Mouse (Mus musculus) intestine, postnatal 0 days (tissue): ENCODE results near the gene Cacna1a. TPM values are rescaled to one million over a fixed set of nuclear protein-coding genes. Genes with fewer than 3 reads are reported as not detected.

Source experiments
- ATAC-seq: fragments of 200-750 bp; cut with Nextera tagmentation; 2 replicates; pipeline ENCODE4 v1.8.0; 2017; ENCODE audit warnings: mild to moderate bottlenecking, moderate TSS enrichment, moderate library complexity
- H3K27ac ChIP-seq: fragments of 300-500 bp; sonication (generic); 2 replicates; pipeline ENCODE4 v1.5.1; 2014; ENCODE audit warnings: mild to moderate bottlenecking, low read depth, low read length, moderate library complexity
- H3K27me3 ChIP-seq: fragments of 300-500 bp; sonication (generic); replicated peaks from 2 replicates; pipeline ENCODE4 v1.6.1; 2014; ENCODE audit warnings: low read length, mixed read lengths; ENCODE audit not compliant: control insufficient read depth, insufficient read depth
- H3K36me3 ChIP-seq: fragments of 300-500 bp; sonication (generic); 2 replicates; pipeline ENCODE4 v1.6.1; 2014; ENCODE audit warnings: mild to moderate bottlenecking, moderate library complexity; ENCODE audit not compliant: control insufficient read depth, insufficient read depth
- H3K4me1 ChIP-seq: fragments of 300-500 bp; sonication (generic); replicated peaks from 2 replicates; pipeline ENCODE4 v1.6.1; 2014; ENCODE audit warnings: antibody characterized with exemption, low read length, mixed read lengths; ENCODE audit not compliant: control insufficient read depth, insufficient read depth
- H3K4me2 ChIP-seq: fragments of 300-500 bp; sonication (generic); replicated peaks from 2 replicates; pipeline ENCODE4 v1.6.1; 2014; ENCODE audit warnings: low read depth, mild to moderate bottlenecking, moderate library complexity
- H3K4me3 ChIP-seq: fragments of 300-500 bp; sonication (generic); 2 replicates; pipeline ENCODE4 v1.5.1; 2014; ENCODE audit warnings: low read depth, low read length
- H3K9ac ChIP-seq: fragments of 300-500 bp; sonication (generic); 2 replicates; pipeline ENCODE4 v1.6.1; 2014; ENCODE audit warnings: mild to moderate bottlenecking, low read depth, low read length
- H3K9me3 ChIP-seq: fragments of 300-500 bp; sonication (generic); 2 replicates; pipeline ENCODE4 v1.6.1; 2016; ENCODE audit warnings: mixed run types; ENCODE audit not compliant: control insufficient read depth
- CTCF ChIP-seq: sonication (generic); IDR thresholded peaks from 2 replicates; pipeline ENCODE4 v1.5.1; 2016; ENCODE audit warnings: low read depth, mild to moderate bottlenecking, control low read depth, antibody characterized with exemption, moderate library complexity
- WGBS: fragments of 180-500 bp; shearing (Covaris S2); extraction: QIAGEN DNeasy Blood & Tissue Kit; methylation state at CpG from one replicate; pipeline ENCODE4 v1.1.7; 2014; 5-methylcytosine and 5-hydroxymethylcytosine counted together
- polyA plus RNA-seq: library from polyadenylated mRNA; unstranded; fragments of >200 nt; fragmentation: Nextera tagmentation; extraction: Ambion mirVana; gene quantifications from 2 replicates; pipeline ENCODE4 v1.2.1, GENCODE M21; 2015

Cacna1a gene
- polyA plus RNA-seq, 1 experiment from 2014 or later, result 2.4 TPM

DNA sequence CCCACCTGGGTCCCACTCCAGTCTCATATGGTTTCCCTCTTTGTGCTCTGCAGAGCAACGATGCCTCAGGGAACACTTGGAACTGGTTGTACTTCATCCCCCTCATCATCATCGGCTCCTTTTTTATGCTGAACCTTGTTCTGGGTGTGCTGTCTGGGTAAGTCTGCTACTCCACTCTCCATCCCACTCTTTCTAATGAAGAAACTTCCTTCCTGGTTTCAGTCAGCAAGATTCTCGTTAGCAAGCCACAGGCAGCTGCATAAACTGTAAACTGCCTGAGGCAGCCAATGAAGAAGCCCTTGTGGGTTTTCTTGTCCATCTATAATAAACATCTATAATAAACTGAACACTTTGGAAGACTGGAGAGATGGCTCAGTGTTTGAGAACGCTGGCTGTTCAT lies 145.1 kb downstream of the Cacna1a start:
- no peak overlapping the region for H3K4me2 ChIP-seq
- H3K4me1 ChIP-seq, result no peaks in the 10 kb centered on the region
- H3K27ac ChIP-seq, result no peak overlapping the region
- H3K36me3 ChIP-seq, result no peaks in the 10 kb centered on the region
- no peak overlapping the region for H3K4me3 ChIP-seq
- H3K9me3 ChIP-seq, result no peaks in the 10 kb centered on the region
- H3K27me3 ChIP-seq, result no peaks in the 10 kb centered on the region
- ATAC-seq, result no peak
- no peak overlapping the region for H3K9ac ChIP-seq
- 75% methylated on average over 4 of the region's 4 CpGs for WGBS
- no peak for TF ChIP-seq CTCF

GRCm38 (mm10) chr8:84536917-84537316 lies 148.7 kb downstream of the Cacna1a start:
- no peaks in the 10 kb centered on the region for H3K9me3 ChIP-seq
- no peaks in the 10 kb centered on the region for H3K27me3 ChIP-seq
- H3K4me1 ChIP-seq, result no peaks in the 10 kb centered on the region
- 0 out of 2 replicates have a peak, but pooled peaks have one; percentile 4 for TF ChIP-seq CTCF
- 77% methylated on average over 5 of the region's 5 CpGs for WGBS
- H3K36me3 ChIP-seq, result no peaks in the 10 kb centered on the region
- no peak overlapping the region for H3K27ac ChIP-seq
- no peak overlapping the region for H3K9ac ChIP-seq
- no peak overlapping the region for H3K4me3 ChIP-seq
- H3K4me2 ChIP-seq, result no peak overlapping the region
- ATAC-seq, result no peak

DNA sequence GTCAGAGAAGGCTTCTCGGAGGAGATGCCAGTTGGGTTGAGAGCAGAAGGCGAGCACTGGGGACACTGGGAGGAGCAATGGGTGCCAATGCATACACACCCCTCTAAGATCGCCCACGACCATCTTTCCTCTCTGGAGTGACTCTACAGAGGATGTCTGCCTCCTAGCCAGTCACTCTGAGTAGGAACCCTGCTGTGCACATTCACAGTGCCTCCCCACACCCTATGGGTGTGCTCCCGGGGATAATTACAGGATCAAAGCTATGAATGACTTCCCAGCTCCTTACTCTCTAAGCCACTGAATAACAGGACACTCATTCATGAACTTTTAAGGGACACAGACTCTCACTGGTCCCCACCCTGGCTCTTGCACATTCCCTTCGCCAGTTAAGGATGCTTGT lies 151.1 kb downstream of the Cacna1a start:
- Histone ChIP-seq H3K36me3 (no peaks in the 10 kb centered on the region), H3K4me1 (no peaks in the 10 kb centered on the region), H3K9ac (no peak overlapping the region), H3K4me3 (no peak overlapping the region), H3K4me2 (no peak overlapping the region), H3K27ac (no peak overlapping the region), H3K9me3 (no peaks in the 10 kb centered on the region), H3K27me3 (no peaks in the 10 kb centered on the region)
- TF ChIP-seq CTCF, result no peak
- ATAC-seq, result no peak
- 50% methylated on average over 6 of the region's 6 CpGs for WGBS

- Histone ChIP-seq H3K27me3 (no peaks in the 10 kb centered on the region), H3K9me3 (no peaks in the 10 kb centered on the region), H3K9ac (no peak overlapping the region), H3K4me3 (no peak overlapping the region), H3K4me2 (no peak overlapping the region), H3K4me1 (no peaks in the 10 kb centered on the region), H3K27ac (no peak overlapping the region), H3K36me3 (no peaks in the 10 kb centered on the region)
- 77% methylated on average over 7 of the region's 7 CpGs for WGBS
- ATAC-seq, result no peak
- no peak for TF ChIP-seq CTCF
Measured at GRCm38 (mm10) chr8:84542481-84542880, 154.2 kb downstream of the Cacna1a start.

- no peak overlapping the region for H3K9ac ChIP-seq
- no peak overlapping the region for H3K4me2 ChIP-seq
- H3K36me3 ChIP-seq, result no peaks in the 10 kb centered on the region
- no peak overlapping the region for H3K4me3 ChIP-seq
- 49% methylated on average over 3 of the region's 3 CpGs for WGBS
- H3K4me1 ChIP-seq, result no peaks in the 10 kb centered on the region
- no peaks in the 10 kb centered on the region for H3K9me3 ChIP-seq
- H3K27me3 ChIP-seq, result no peaks in the 10 kb centered on the region
- ATAC-seq, result no peak
- no peak for TF ChIP-seq CTCF
- H3K27ac ChIP-seq, result no peak overlapping the region
Measured at GRCm38 (mm10) chr8:84545522-84545921, 157.3 kb downstream of the Cacna1a start.

- Histone ChIP-seq H3K27me3 (no peaks in the 10 kb centered on the region; the same call in 1 of the 2 replicates), H3K4me2 (no peak overlapping the region), H3K4me3 (no peak overlapping the region), H3K4me1 (no peaks in the 10 kb centered on the region), H3K36me3 (no peaks in the 10 kb centered on the region), H3K9ac (no peak overlapping the region), H3K27ac (no peak overlapping the region), H3K9me3 (no peaks in the 10 kb centered on the region)
- TF ChIP-seq CTCF, result no peak
- WGBS, result 72% methylated on average over 4 of the region's 4 CpGs
- no peak for ATAC-seq
Measured at GRCm38 (mm10) chr8:84552457-84552856, 164.2 kb downstream of the Cacna1a start.

GRCm38 (mm10) chr8:84553106-84553505 lies 164.9 kb downstream of the Cacna1a start:
- Histone ChIP-seq H3K4me1 (no peaks in the 10 kb centered on the region), H3K27me3 (peaks cover 4% of the 10 kb centered on the region), H3K4me3 (no peak overlapping the region), H3K9me3 (no peaks in the 10 kb centered on the region), H3K9ac (no peak overlapping the region), H3K36me3 (no peaks in the 10 kb centered on the region), H3K27ac (no peak overlapping the region), H3K4me2 (no peak overlapping the region)
- WGBS, result 85% methylated on average over 7 of the region's 8 CpGs
- no peak for TF ChIP-seq CTCF
- ATAC-seq, result no peak
